Mouse (Mus musculus): Measurements from ENCODE around the gene Sf3b4. TPM values are rescaled to one million over a fixed set of nuclear protein-coding genes. Genes with fewer than 3 reads are reported as not detected.

Gene Sf3b4
- 10 to 100 TPM; 16.9 to 17.2 TPM for total RNA-seq (2021)

GRCm38 (mm10) chr3:96172197-96173178 lies at the start of gene Sf3b4:
Gene Sf3b4, plus strand, starts transcription at chr3:96172332.
- DNase-seq (ENCODE audit: low spot score), result peak; percentile 77
- intact Hi-C loops (cut with DNase I), result no loop called here

- intact Hi-C loops (cut with DNase I), result no loop called here
- no peak for DNase-seq (ENCODE audit: low spot score)
Observed at GRCm38 (mm10) chr3:96124235-96124634, 47.9 kb upstream of the Sf3b4 start.

- DNase-seq (ENCODE audit: low spot score), result no peak
Observed at GRCm38 (mm10) chr3:96128128-96128527, 44.0 kb upstream of the Sf3b4 start.

GRCm38 (mm10) chr3:96132478-96132877 lies 39.7 kb upstream of the Sf3b4 start:
- DNase-seq (ENCODE audit: low spot score), result no peak
- intact Hi-C loops (cut with DNase I), result no loop called here

More at GRCm38 (mm10) chr3:96128128-96128527, 44.0 kb upstream of the Sf3b4 start:
- intact Hi-C loops (cut with DNase I), result no loop called here

GRCm38 (mm10) chr3:96133327-96133905 lies 38.7 kb upstream of the Sf3b4 start:
- DNase-seq (ENCODE audit: low spot score), result no peak
- intact Hi-C loops (cut with DNase I), result no loop called here

GRCm38 (mm10) chr3:96135011-96135410 lies 37.1 kb upstream of the Sf3b4 start:
- intact Hi-C loops (cut with DNase I), result no loop called here
- DNase-seq (ENCODE audit: low spot score), result no peak

- intact Hi-C loops (cut with DNase I), result loop anchor here (1.0 to 5.0 kb wide), 3 partner anchors 41 to 181 kb away; no protein-coding TSS in a partner anchor
- DNase-seq (ENCODE audit: low spot score), result no peak
Observed at GRCm38 (mm10) chr3:96147950-96148349, 24.2 kb upstream of the Sf3b4 start.

- intact Hi-C loops (cut with DNase I), result no loop called here
- DNase-seq (ENCODE audit: low spot score), result no peak
Observed at GRCm38 (mm10) chr3:96151836-96152235, 20.3 kb upstream of the Sf3b4 start.

GRCm38 (mm10) chr3:96152611-96153010 lies 19.5 kb upstream of the Sf3b4 start:
- intact Hi-C loops (cut with DNase I), result no loop called here
- DNase-seq (ENCODE audit: low spot score), result no peak

GRCm38 (mm10) chr3:96155501-96155900 lies 16.6 kb upstream of the Sf3b4 start:
- no peak for DNase-seq (ENCODE audit: low spot score)
- intact Hi-C loops (cut with DNase I), result no loop called here

- no peak for DNase-seq (ENCODE audit: low spot score)
- intact Hi-C loops (cut with DNase I), result no loop called here
Observed at GRCm38 (mm10) chr3:96159820-96160219, 12.3 kb upstream of the Sf3b4 start.

- DNase-seq (ENCODE audit: low spot score), result peak; percentile 59
- intact Hi-C loops (cut with DNase I), result no loop called here
Observed at GRCm38 (mm10) chr3:96160222-96160802, 11.8 kb upstream of the Sf3b4 start.

GRCm38 (mm10) chr3:96160803-96161516 lies 11.2 kb upstream of the Sf3b4 start:
- DNase-seq (ENCODE audit: low spot score), result peak; percentile 37
- intact Hi-C loops (cut with DNase I), result no loop called here

- intact Hi-C loops (cut with DNase I), result no loop called here
- DNase-seq (ENCODE audit: low spot score), result no peak
Observed at GRCm38 (mm10) chr3:96161869-96162840, 10.0 kb upstream of the Sf3b4 start, which contains the start of gene Mtmr11. Gene Mtmr11, plus strand, starts transcription at chr3:96162004.

- no peak for DNase-seq (ENCODE audit: low spot score)
- intact Hi-C loops (cut with DNase I), result no loop called here
Observed at GRCm38 (mm10) chr3:96163040-96163439, 9.1 kb upstream of the Sf3b4 start.

GRCm38 (mm10) chr3:96168466-96169158 lies 3.5 kb upstream of the Sf3b4 start:
- DNase-seq (ENCODE audit: low spot score), result no peak
- intact Hi-C loops (cut with DNase I), result no loop called here

GRCm38 (mm10) chr3:96170276-96170675 lies 1.9 kb upstream of the Sf3b4 start:
- intact Hi-C loops (cut with DNase I), result loop anchor here (2.0 kb wide), 1 partner anchor 49 kb away; the partner anchor contains the start of genes Bola1 and Hist2h2ab

GRCm38 (mm10) chr3:96170976-96171545 lies 1.1 kb upstream of the Sf3b4 start:
- intact Hi-C loops (cut with DNase I), result loop anchor here (2.0 kb wide), 1 partner anchor 48 kb away; the partner anchor contains the start of genes Bola1 and Hist2h2ab
- DNase-seq (ENCODE audit: low spot score), result no peak

More at GRCm38 (mm10) chr3:96170276-96170675, 1.9 kb upstream of the Sf3b4 start:
- DNase-seq (ENCODE audit: low spot score), result no peak

All from heart, postnatal 25 days (tissue).